Mouse (Mus musculus) cerebellum, postnatal 4 days (tissue): ENCODE data around the gene Kantr.
"Not testable (repeated sequence)": the region's sequence is repeated elsewhere in the genome, so short reads cannot be mapped to it uniquely, and the experiment has no call there.

Source experiments
- DNase-seq, 2 experiments: peaks; one replicate each; pipeline ENCODE4 v3.0.0; 2022; ENCODE audit warnings: low spot score in 2 of 2, mixed read lengths in 1 of 2

Kantr gene

DNA sequence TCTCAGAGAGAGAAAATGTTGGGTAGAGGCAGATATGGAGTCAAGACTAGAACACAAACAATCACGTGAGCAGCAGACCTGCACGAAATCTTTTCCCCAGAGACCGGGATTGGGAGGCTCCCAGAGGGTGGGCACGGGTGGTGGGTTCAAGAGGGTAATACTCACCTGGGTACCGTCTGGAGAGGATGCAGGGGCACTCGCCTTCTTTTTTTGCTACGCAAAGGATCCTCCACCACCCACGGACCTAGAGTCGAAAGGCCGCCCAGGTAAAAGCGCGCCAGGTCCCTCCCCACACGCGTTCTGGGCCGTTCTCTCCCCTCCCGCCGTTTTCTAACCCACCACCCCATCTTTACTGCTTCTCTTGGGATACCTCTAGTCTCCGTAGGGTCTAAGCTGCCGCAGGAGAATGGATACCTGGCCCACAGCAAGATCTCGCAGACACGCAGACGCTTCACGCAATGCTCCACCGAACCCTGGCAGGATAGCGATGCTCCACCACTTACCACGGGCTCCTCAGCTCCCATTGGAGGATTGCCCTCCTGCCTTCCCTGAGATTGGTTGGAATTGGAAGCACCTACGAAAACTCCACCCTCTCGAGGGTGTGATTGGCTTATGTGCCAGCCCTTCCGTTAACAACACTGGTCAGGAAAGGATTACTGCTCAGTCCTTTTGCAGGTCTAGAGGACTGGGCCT lies at the start of gene Kantr:
Gene Kantr, minus strand, starts transcription at position 500 of the 693 bp plus-strand sequence.
- DNase-seq: peak; percentile 31 to 61

DNA sequence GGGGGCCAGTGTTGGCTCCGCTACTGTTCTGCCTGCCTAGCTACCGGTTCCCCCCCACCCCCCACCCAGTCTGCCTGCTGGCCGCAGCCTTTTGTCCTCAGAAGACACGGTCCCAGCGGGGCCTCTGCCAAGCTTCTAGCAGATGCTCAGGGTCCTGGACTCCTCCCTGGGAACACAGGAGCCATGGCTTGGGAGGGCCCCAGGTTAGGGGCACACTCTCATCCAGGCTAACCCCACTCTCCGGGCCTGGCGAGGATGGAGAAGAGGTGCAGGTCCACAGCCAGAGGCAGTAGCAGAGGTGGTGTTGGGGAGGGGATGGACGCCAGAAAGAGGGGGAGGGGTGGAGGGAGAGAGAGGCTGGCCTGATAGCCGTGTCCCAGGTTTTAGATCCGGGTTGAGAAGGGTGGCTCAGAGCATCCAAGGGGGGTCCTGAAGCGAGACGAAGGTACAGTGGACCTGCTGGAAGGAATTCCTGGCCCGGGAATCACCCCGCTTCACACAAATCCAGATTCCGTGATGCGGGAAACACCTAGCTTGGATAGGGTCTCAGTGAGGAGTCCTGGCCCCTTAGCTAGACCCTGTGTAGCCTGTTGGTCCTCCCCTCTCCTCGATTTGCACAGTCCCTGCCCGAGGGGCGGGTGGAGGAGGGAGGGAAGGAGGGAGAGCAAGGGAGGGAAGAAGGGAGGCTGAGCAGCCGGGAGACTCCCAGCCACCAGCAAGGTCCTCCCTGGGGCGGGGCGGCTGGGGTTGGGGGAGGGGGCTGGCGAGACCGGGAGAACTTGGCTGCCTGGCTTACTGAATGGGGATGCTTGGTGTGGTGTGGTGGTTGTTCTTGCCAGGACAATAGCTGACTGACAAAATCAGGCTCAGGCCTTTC lies 41.3 kb upstream of the Kantr start, which contains the start of gene Gpr173:
Gene Gpr173, minus strand, starts transcription at position 308 of the 877 bp plus-strand sequence.
- DNase-seq: peak in 1 of 2 experiments; percentile 57

DNA sequence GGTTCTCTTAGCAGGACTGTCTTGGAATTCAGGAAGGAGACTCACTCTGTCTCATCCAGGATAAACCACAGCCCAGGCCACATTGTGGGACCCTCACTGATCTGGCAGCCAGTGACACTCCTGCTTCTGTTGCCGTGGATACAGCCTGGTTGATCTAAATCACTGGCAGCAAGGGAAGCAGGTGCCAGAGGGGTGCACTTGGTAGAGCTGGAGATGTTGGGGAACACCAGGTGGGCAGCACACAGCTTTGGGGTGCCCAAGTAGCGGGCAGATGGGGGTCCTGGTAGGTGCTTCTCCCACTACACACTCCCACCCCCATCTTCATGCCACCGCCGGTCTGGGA lies 40.7 kb upstream of the Kantr start:
- no peak for DNase-seq

DNA sequence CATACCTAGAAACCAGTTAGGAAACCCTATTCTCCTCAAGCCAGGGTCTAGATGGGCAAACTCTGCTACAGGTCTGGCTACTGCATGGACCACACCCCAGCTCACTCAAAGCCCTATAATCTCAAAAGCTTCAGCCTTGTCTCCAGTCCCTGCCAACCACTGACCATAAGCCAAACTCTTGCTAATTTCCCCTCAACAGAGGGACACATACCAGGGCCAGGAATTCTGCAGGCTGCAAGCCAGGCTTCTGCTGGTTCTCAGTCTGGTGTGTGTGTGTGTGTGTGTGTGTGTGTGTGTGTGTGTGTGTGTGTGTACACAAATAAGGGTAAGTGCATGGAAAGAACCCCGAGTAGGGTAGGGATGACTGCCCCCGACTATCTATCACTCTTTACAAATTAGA lies 39.1 kb upstream of the Kantr start:
- peak in 1 of 2 experiments; percentile 30 for DNase-seq

DNA sequence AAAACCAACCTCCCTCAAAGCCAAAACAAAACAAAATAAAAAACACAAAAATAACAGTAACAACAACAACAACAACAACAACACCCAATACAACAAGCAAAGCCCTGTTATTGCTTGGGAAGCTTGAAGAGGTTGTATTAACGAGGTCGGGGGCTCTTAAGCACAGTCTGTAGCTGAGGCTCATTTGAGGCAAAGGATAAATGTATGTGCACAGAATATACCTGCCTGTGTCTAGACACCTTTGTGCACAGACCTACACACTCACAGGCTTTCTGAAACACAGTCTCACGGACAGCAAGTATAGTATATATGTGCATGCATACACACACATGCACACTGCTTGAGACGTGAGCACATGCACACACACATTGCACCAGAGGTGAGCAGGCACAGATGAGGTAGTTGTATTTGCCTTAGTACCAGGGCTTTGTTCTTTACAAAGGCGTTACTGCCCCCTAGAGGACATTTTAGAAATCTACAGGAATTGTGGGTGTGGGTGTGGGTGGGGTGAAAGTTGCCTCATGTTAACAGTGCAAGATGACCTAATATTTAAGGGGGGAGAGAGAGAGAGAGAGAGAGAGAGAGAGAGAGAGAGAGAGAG lies 25.4 kb upstream of the Kantr start:
- no peak for DNase-seq

DNA sequence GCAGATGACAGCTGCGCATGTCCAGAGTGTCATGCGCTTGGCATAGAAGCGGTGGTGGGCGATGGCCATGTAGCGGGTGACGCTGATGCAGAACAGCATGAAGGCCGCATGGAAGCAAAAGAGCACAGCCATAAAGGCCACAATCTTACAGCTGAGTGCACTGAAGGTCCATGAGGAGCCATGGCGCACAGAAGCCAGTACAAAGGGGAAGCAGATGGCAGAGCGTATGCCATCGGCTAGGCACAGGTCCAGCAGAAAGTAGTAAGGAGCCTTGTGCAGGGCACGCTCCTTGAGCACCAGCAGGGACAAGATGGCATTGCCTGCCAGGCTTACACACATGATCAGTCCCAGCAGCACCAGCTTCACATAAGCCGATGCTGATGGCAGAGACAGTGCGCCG lies 19.7 kb upstream of the Kantr start:
- peak in 1 of 2 experiments; percentile 49 for DNase-seq

DNA sequence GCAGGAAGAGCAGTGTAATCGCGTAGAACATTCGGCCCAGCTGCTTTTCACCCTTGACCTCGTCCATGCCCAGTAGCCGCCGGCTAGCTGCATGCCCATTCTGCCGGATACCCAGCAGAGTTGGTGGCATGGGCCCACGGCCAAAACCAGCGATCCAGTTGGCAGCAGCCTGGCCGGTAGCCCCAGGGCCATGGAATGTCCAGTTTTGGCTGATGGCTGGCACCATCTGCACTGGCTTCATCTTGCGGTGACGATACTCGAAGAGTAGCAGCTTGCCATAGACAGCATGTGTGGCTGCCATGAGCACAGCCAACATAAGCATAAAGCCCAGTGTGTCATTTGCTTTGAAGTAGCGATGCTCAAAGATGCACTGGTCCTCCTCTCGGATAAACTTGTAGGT lies 19.3 kb upstream of the Kantr start:
- DNase-seq: peak in 1 of 2 experiments; percentile 67

DNA sequence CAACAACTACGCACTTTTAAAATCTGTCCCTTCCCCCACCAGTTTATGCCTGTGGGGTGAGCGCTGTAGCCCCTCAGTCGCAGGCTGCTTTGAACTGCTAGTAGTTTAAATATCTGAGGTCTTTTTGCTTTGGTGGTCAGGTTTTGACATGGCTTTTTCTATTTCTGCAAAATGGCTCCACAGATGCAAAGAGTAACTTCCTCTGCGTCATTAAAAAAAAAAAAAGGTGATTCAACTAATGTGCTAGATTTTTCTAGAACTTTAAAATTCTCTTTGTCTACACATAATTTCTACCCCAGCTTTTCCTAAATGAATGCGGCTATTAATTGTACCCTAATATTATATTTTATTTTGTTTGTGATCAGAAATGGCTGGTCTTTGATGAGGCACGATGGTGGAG lies 15.6 kb upstream of the Kantr start:
- no peak for DNase-seq

DNA sequence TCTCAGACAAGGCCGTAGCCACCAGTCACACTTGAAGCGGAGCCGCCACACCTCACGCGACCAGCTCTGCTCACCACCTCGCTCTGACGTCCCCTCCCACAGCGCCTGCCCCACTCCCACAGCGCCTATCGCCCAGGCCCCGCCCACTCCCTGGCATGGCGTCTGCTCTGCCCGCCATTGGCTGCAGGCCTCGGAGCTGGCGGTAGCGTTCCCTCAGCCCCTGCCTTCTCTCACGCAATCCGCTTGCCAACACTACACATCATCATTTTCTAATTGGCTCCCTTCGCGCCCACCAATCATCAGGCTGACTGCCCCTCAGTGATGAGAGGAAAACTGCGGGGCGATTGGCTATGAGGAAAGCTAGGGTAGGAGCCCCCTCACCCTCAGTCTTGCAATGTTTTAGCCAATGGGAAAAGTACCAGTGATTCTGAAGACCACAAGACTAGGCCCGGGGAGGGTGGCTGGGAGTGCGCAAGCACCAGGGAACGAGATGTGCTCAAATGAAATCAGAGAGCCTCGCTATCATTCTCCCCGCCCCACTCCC lies 15.1 kb upstream of the Kantr start, which contains the start of gene Tspyl2:
Gene Tspyl2, minus strand, starts transcription at position 68 of the 544 bp plus-strand sequence.
- DNase-seq: peak; percentile 76 to 89

DNA sequence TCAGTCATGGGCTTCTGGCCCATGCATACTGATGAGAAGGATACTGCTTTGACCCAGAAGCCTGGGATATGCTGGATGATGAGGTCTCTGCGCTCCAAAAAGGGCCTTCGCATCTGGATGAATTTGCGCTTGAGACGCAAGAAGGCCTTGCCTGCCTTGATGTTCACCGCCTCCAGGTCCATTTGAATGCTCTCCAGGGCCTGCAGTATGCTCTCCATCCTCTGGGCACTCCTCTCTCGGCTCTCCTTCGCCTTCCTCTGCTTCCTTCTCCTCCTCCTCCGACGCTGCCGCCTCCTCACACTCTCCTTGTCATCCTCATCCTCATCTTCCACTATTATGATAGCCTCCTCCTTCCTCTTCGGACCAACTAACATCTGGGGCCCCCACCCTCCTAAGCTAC lies 14.2 kb upstream of the Kantr start:
- DNase-seq: no peak

DNA sequence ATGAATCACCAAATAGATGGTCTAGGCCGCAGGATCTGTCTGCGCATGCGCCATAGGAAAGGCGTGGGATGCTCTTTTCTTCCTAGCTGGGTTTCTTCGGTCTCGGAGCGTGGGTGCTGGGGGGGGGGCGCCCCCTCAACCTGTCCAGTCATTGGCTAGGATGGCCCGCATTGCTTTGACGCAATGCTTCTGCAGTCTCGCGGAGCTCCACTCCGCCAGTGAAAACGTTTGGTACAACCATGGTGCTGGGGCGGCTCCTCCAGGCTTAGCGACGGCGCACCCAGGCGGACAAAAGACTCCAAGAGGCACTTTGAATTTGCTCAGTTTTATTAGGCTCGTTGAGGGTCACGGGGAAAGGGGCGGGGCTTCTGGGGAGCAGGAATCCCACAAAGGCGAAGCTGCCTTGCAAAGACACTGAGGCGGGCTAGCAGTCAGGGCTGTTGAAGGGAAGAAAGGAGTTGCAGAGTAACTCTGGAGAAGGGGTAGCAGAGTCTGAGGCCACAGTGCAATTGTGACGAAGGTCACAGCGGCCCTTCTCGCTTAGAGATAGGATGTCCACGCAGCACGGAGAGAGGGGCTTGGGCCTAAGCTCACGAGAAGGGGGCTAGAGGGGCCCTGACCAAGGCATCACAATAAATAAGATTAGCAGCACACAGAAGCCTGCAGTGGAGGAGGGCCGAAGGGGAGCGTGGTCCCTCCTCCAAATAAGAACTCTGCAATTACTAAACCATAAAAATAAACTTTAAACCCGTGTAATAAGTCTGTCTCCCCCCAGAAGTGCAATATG lies 9.4 kb upstream of the Kantr start:
- peak; percentile 59 to 81 for DNase-seq

DNA sequence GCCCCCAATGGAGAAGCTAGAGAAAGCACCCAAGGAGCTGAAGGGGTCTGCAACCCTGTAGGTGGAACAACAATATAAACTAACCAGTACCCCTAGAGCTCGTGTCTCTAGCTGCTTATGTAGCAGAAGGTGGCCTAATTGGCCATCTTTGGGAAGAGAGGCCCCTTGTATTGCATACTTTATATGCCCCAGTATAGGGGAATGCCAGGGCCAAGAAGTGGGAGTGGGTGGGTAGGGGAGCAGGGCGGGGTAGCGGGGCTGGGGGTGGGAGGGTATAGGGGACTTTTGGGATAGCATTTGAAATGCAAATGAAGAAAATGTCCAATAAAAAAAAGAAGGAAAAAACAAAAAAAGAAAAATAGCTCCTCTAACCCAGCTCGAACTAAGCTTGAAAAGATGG lies 8.8 kb upstream of the Kantr start:
- DNase-seq: not testable (repeated sequence)

DNA sequence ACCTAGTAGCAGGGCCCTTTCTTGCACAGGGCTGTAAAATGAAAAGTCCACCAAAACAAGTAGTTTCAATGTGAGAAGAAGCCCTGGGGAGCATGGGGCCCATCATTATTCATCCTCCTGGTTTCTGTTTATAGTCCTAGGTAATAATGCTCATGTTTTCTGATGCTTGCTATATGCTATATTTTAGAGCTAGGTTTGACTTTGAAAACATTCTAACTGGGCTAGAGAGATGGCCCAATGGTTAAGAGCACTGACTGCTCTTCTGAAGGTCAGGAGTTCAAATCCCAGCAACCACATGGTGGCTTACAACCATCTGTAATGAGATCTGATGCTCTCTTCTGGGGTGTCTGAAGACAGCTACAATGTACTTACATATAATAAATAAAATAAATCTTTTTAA lies 2.1 kb upstream of the Kantr start:
- not testable (repeated sequence) for DNase-seq

DNA sequence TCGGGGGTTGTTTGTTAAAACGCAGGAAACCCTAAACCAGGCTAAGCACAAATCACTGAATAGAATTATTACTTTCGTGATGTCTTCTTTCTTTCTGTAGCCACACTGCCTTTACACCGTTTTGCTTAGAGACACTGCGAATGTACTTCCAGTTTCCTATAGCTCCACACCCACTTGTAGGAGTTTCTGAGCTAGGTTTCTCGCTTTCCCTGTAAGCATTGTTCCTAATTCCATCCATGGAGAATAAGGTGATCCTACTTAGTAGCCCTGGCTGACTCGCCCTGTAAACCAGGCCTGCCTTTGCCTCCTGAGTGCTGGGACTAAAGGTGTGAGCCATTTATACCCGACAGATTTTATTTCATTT lies 376 bp upstream of the Kantr start:
- no peak for DNase-seq

DNA sequence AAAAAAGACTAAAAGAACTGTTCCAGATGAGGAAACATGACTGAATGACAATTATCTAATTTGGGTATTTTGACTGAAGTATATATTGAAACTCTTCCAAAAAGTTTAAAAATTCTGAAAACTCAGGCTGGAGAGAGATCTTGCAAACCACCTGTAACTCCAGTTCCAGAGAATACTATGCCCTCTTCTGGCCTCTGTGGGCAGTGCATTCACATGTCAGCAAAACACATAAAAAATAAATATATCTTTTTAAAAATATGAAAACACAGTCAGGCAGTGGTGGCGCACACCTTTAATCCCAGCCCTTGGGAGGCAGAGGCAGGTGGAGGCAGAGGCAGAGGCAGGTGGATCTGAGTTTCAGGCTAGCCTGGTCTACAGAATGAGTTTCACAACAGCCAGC lies 3.7 kb downstream of the Kantr start:
- DNase-seq: no peak

DNA sequence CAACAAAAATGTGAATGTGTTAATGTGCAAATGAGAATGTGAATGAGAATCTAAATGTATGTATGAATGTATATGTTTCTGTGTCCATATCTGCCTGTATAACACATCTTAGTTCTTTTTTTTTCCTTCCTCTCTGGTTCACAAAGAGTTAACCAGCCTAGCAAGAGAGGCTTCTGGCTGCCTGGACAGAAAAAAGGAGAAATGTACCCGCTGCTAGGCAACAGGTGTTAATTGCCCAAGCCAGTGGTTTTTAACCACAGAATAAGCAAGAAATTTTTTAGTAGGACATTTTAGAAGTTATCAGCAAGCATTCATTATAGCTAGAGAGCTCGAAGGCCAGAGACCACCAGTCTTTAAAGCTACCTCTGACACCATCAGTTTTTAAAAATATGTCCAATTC lies 4.5 kb downstream of the Kantr start:
- no peak for DNase-seq

DNA sequence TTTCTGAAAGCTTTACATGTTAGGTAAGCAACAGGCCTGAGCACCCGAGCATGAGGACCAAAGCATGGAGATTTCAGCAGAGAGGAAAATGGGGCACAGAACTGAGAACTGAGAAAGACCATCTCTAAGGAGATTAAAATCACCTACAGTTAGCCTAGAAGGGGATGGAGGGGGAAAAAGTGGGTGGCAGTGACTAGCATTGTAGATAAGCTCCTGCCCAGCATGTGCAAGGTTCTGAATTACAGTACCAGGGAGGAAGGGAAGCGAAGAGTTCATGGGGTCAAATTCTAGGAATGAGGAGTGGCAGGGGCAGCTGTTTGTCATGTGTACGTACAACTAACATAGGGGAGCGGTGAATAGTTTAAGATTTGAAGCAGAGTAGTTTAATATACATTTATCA lies 6.8 kb downstream of the Kantr start:
- DNase-seq: no peak

DNA sequence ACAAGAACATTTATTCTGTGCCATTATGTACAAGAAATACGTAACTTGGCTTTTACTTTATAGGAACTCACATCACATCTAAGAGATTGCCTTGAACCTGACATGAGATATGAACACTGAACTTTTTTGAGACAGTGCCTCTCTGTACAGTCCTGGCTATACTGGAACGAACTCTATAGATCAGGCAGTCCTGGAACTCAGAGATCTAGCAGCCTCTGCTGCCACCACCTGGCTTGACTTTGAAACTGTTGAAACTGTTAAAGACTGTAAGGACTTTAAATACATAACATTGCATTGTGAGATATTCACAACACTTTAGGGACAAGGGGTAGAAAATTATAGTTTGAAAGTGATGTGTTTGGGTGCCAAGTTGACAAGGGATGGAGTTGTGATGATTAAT lies 19.4 kb downstream of the Kantr start:
- peak in 1 of 2 experiments; percentile 13 for DNase-seq

DNA sequence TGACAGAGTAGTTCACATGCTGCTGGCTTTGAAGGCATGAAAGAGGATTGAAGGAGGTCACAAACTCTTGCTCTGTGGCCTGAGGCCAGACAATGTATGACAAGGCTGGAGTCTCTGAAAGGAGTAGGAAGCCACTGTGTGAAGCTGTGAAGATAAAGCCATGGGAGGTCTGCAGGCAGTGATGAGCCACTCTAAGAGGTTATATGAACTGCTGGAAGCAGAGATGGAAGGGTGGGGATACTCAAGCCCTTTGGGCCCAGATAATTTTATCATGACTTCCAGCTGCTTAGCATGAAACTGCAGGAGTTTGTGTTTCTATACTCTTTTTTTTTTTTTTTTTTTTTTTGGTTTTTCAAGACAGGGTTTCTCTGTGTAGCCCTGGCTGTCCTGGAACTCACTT lies 19.9 kb downstream of the Kantr start:
- no peak for DNase-seq

DNA sequence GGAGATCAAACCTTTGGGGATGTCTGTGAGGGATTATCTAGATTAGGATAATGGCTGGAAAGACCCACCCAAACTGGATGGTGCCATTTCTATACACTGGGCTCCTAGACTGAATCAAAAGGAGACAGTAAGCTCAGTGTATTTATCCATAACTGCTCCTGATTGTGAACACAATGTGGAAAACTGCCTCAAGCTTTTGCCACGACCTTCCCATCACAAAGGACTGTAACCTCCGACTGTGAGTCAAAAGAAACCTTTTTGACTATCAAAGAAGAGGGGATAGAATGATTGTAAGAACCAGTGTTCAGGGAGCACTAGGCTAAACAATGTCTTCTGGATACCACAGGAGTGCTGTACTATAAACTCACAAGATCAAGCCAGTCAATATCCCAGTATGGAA lies 21.1 kb downstream of the Kantr start:
- no peak for DNase-seq

DNA sequence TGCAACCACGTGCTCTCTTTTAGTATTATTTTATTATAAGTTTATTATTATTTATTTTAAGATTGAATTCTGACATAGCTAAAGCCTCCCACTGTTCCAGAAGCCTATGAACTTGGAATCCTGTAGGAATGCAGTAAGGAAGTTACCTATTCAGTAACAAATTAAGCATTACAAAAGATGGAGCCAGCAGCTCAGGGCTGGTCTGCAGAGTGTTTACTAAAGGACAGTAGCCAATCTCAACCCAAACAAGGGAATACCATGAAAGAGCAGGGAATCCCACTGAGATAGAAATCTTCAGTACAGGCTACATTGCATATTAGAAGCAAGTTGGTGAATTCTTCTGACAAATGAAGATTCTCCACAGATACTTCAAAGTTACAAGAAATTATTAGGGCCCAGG lies 40.3 kb downstream of the Kantr start:
- not testable (repeated sequence) for DNase-seq

DNA sequence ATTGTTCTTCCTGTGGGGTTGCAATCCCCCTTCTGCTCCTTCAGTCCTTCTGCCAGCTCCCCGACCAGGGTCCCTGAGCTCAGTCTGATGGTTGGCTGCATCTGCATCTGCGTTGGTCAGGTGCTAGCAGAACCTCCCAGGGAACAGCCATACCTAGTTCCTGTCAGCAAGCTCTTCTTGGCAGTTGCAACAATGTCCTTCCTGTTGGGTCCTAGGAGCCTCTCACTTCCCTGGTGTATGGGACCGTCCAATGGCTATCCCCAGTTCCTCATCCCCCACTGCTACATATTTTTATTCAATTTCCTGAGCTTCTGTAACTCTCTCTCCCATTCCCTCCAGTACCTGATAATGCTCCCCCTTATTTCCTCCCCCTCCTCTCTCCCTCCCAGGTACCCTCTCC lies 42.5 kb downstream of the Kantr start:
- no peak for DNase-seq
